Mouse (Mus musculus) intestine, embryonic 14.5 days (tissue): ENCODE data around the gene Dmrtb1. TPM values are rescaled to one million over a fixed set of nuclear protein-coding genes. Genes with fewer than 3 reads are reported as not detected.

ENCODE experiments used
- ATAC-seq: fragments of 200-750 bp; cut with Nextera tagmentation; replicated peaks from 2 replicates; pipeline ENCODE4 v1.8.0; 2017; ENCODE audit warnings: low read depth, moderate number of reproducible peaks, moderate TSS enrichment, moderate library complexity; ENCODE audit not compliant: low FRiP score, low TSS enrichment
- DNase-seq: peaks from one replicate; pipeline ENCODE4 v3.0.0-alpha.2; 2018; ENCODE audit warnings: low spot score
- H3K27ac ChIP-seq: fragments of 300-500 bp; sonication (generic); 2 replicates; pipeline ENCODE4 v1.5.1; 2014; ENCODE audit warnings: low read depth, mild to moderate bottlenecking, control low read depth
- H3K27me3 ChIP-seq: fragments of 300-500 bp; sonication (generic); replicated peaks from 2 replicates; pipeline ENCODE4 v1.6.1; 2014; ENCODE audit warnings: low read length, control low read depth; ENCODE audit not compliant: control insufficient read depth, insufficient read depth
- H3K36me3 ChIP-seq: fragments of 300-500 bp; sonication (generic); 2 replicates; pipeline ENCODE4 v1.6.1; 2014; ENCODE audit warnings: low read length, control low read depth; ENCODE audit not compliant: control insufficient read depth, insufficient read depth
- H3K4me1 ChIP-seq: fragments of 300-500 bp; sonication (generic); replicated peaks from 2 replicates; pipeline ENCODE4 v1.6.1; 2014; ENCODE audit warnings: low read length, control low read depth, mixed read lengths; ENCODE audit not compliant: control insufficient read depth, insufficient read depth
- H3K4me2 ChIP-seq: fragments of 300-500 bp; sonication (generic); 2 replicates; pipeline ENCODE4 v1.6.1; 2014; ENCODE audit warnings: low read length
- H3K4me3 ChIP-seq: fragments of 300-500 bp; sonication (generic); 2 replicates; pipeline ENCODE4 v1.5.1; 2014; ENCODE audit warnings: low read depth, low read length, control low read depth, mixed read lengths
- H3K9ac ChIP-seq: fragments of 300-500 bp; sonication (generic); 2 replicates; pipeline ENCODE4 v1.6.1; 2014; ENCODE audit warnings: mild to moderate bottlenecking, low read length
- H3K9me3 ChIP-seq: fragments of 300-500 bp; sonication (generic); 2 replicates; pipeline ENCODE4 v1.6.1; 2016; ENCODE audit warnings: low read length, control low read depth; ENCODE audit not compliant: control insufficient read depth
- WGBS: fragments of 180-500 bp; shearing (Covaris S2); extraction: QIAGEN DNeasy Blood & Tissue Kit; methylation state at CpG from one replicate; pipeline ENCODE4 v1.1.7; 2014; 5-methylcytosine and 5-hydroxymethylcytosine counted together
- polyA plus RNA-seq: library from polyadenylated mRNA; unstranded; fragments of >200 nt; fragmentation: Nextera tagmentation; extraction: Ambion mirVana; gene quantifications from 2 replicates; pipeline ENCODE4 v1.2.1, GENCODE M21; 2014

The Dmrtb1 gene
- polyA plus RNA-seq, 1 experiment from 2014 or later, result not detected

DNA sequence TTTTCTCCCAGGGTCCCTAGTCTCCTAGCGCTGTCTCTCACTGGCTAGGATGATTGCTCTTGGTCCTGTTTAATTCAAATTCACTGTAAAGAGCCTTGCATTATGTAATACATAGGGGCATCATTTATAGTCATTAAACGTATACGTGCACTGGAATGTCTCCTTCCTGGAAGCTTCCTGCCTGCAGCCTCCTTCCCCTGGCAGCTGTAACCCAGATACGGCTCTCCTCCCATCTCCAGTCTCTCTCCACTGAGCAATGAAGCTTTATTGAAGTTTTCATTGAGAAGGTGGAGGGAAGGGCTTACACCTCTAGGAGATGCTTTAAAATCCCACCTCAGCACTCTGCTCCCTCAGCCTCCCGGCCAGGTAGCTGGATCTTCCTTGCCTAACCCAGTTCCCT is 9.8 kb upstream of the Dmrtb1 start:
- DNase-seq (no peak), ATAC-seq (no peak)
- no peak overlapping the region for H3K4me2 ChIP-seq
- no peaks in the 10 kb centered on the region for H3K4me1 ChIP-seq
- H3K36me3 ChIP-seq, result no peaks in the 10 kb centered on the region
- H3K27me3 ChIP-seq, result no peaks in the 10 kb centered on the region
- WGBS, result 46% methylated on average over 5 of the region's 5 CpGs
- no peaks in the 10 kb centered on the region for H3K9me3 ChIP-seq
- H3K4me3 ChIP-seq, result no peak overlapping the region
- no peak overlapping the region for H3K27ac ChIP-seq
- H3K9ac ChIP-seq, result no peak overlapping the region

- Histone ChIP-seq H3K27me3 (no peaks in the 10 kb centered on the region), H3K27ac (no peak overlapping the region), H3K4me3 (no peak overlapping the region), H3K4me2 (no peak overlapping the region), H3K4me1 (no peaks in the 10 kb centered on the region), H3K9me3 (no peaks in the 10 kb centered on the region), H3K36me3 (no peaks in the 10 kb centered on the region), H3K9ac (no peak overlapping the region)
- ATAC-seq (no peak), DNase-seq (peak; percentile 55)
- 16% methylated on average over 11 of the region's 11 CpGs for WGBS
These were observed 4.2 kb upstream of the Dmrtb1 start for GRCm38 (mm10) chr4:107688213-107688612.

DNA sequence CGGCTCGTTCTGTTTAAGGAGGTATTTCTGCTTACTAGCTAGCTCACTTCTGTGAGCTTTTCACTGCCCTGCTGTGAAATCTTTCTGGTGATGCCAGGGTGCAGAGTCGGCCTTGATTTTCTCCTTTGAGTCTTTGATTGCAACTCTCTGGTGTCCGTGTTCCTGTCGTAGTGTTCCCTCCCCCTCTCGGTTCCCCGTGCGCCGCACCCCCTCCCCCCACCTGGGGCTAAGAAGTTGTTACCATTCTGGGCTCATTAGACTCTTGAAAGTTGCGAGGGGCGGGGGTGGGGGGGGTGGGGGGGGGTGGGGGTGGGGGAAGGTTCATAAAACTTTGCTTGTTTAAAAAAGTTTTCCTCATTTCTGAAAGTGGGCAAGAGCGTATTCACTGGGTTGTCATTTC is 3.1 kb upstream of the Dmrtb1 start:
- Histone ChIP-seq H3K4me2 (no peak overlapping the region), H3K36me3 (no peaks in the 10 kb centered on the region), H3K4me3 (no peak overlapping the region), H3K9ac (no peak overlapping the region), H3K4me1 (no peaks in the 10 kb centered on the region), H3K9me3 (no peaks in the 10 kb centered on the region), H3K27me3 (no peaks in the 10 kb centered on the region), H3K27ac (no peak overlapping the region)
- DNase-seq (no peak), ATAC-seq (no peak)
- WGBS, result 47% methylated on average over 12 of the region's 12 CpGs

DNA sequence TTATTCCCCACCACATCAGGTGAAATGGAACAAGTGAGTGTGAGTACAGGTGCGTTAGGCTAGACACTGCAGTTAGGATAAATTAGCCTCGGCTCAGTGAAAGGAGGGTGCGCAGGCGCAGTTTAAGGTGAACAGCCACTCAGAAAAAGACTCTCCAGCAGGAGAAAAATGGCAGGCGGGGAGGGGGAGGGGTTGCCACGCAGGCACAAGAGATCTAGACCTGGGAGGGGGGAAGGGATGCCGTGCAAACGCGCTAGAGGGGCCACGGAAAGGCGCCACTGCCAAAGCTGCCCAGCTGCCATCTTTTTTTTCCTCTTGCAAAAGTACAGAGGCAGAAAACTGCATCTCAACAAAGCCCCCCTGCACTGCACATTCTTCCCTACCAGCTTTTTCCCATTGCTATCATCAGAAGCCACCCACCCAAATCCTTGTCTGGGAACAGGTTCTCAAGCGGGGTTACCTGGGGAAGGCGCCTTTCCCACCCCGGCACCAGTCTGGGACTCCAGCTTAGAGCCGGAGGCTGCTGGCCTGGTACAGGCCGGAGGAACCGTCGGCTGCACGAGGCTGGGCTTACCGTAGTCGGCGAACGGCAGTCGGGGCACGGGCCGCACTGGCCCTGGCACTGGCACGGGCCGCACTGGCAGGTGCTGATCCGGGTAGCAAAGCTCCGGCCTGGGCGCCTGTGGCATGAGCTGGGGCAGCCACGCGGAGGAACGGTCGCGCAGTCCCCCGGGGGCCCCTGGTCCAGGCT is 849 bp downstream of the Dmrtb1 start:
- Histone ChIP-seq H3K4me1 (no peaks in the 10 kb centered on the region), H3K36me3 (no peaks in the 10 kb centered on the region), H3K9me3 (no peaks in the 10 kb centered on the region), H3K4me2 (no peak overlapping the region), H3K27ac (no peak overlapping the region), H3K27me3 (no peaks in the 10 kb centered on the region), H3K9ac (no peak overlapping the region), H3K4me3 (no peak overlapping the region)
- no peak for ATAC-seq
- 87% methylated on average over 37 of the region's 37 CpGs for WGBS
- DNase-seq, result no peak

- Histone ChIP-seq H3K4me1 (no peaks in the 10 kb centered on the region), H3K27ac (no peak overlapping the region), H3K9me3 (no peaks in the 10 kb centered on the region), H3K36me3 (no peaks in the 10 kb centered on the region), H3K4me3 (no peak overlapping the region), H3K27me3 (no peaks in the 10 kb centered on the region), H3K4me2 (no peak overlapping the region), H3K9ac (no peak overlapping the region)
- 55% methylated on average over 9 of the region's 9 CpGs for WGBS
- ATAC-seq, result no peak
- no peak for DNase-seq
These were observed 2.8 kb downstream of the Dmrtb1 start for GRCm38 (mm10) chr4:107681099-107681849.

DNA sequence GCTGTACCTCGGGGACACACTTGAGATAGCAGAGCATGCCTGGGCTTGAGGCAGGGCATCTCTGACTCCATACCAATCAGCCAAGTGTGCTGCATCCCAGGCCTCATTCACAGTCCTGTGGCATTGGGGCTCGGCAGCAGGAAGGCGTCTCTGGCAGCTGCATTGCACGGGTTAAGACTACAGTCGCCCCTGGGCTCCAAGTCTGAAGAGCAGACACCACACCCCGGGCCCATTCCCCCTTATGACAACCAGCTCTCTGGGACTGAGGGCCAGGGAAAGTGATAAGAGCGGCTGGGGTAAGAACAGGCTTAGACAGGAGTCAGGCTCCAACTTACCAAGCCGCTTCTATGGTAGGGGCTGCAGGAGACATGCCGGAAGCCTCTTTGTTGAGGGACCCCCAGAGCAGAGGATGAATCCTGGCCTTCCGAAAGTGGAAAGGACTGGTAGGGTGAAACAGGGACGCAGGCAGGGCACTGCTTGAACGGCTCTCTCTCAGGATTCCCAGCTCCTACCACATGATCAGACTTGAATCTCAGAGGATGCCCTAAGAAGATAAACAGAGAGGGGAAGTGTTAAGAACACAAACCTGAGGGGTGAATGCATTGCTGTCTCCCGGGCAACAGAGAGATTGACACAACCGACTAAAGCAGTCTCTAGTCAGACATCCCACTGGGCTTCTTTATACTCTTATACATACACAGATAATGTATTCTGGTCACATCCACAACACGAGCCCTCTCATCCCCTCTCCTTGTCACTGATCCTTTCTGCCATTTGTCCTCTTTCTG is 3.5 kb downstream of the Dmrtb1 start:
- ATAC-seq (no peak), DNase-seq (no peak)
- 48% methylated on average over 15 of the region's 15 CpGs for WGBS
- H3K36me3 ChIP-seq, result no peaks in the 10 kb centered on the region
- H3K4me3 ChIP-seq, result no peak overlapping the region
- H3K9ac ChIP-seq, result no peak overlapping the region
- no peaks in the 10 kb centered on the region for H3K9me3 ChIP-seq
- H3K4me1 ChIP-seq, result no peaks in the 10 kb centered on the region
- no peak overlapping the region for H3K4me2 ChIP-seq
- H3K27ac ChIP-seq, result no peak overlapping the region
- H3K27me3 ChIP-seq, result no peaks in the 10 kb centered on the region

GRCm38 (mm10) chr4:107675645-107676044 is 8.4 kb downstream of the Dmrtb1 start:
- no peaks in the 10 kb centered on the region for H3K36me3 ChIP-seq
- H3K9me3 ChIP-seq, result no peaks in the 10 kb centered on the region
- H3K4me3 ChIP-seq, result no peak overlapping the region
- peaks cover 7% of the 10 kb centered on the region for H3K4me1 ChIP-seq
- H3K27ac ChIP-seq, result no peak overlapping the region
- H3K27me3 ChIP-seq, result peaks cover 18% of the 10 kb centered on the region
- no peak overlapping the region for H3K4me2 ChIP-seq
- no peak for ATAC-seq
- 65% methylated on average over 10 of the region's 10 CpGs for WGBS
- H3K9ac ChIP-seq, result no peak overlapping the region
- no peak for DNase-seq

DNA sequence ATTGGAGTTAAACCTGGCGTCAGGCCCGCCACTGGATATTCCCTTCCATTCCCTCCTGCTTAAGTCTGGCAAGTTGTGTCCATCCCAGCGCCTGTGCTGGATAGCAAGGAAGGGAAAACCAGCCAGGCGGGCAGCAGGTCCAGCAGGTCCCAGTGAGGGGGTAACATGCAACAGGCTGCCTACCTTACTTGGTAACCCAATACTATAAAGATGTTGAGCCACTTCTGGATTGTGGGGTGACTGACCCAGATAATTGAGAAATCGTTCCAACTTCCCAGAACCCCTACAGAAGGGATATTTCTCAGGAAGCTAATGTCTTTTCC is 9.7 kb downstream of the Dmrtb1 start:
- Histone ChIP-seq H3K4me3 (no peak overlapping the region), H3K36me3 (no peaks in the 10 kb centered on the region), H3K27me3 (peaks cover 18% of the 10 kb centered on the region), H3K9ac (no peak overlapping the region), H3K4me2 (peak overlapping the region; percentile 23; the same call in 1 of the 2 replicates), H3K4me1 (peaks cover 7% of the 10 kb centered on the region), H3K27ac (no peak overlapping the region), H3K9me3 (no peaks in the 10 kb centered on the region)
- DNase-seq (no peak), ATAC-seq (no peak)
- 29% methylated on average over 5 of the region's 5 CpGs for WGBS
